In genomic region chr17:10675536-10675935, GRCm38 (mm10) we compare ENCODE assay signal across 17 mouse cellular contexts.
"Had no signal": no experiment of that assay in that cellular context is flagged by ENCODE, and none has a peak within 500 bp of the region (broad histone marks: within the 10 kb centered on the region; RNA-seq: fewer than 3 reads in every experiment).

No protein-coding gene starts in this region.

- H3K9ac ChIP-seq: neural tube, embryonic 12.5 days; neural tube, embryonic 13.5 days; neural tube, embryonic 15.5 days; stomach, embryonic 15.5 days had no signal

- DNase-seq: retina, postnatal 1 day; right cerebral cortex, adult 18-20 months; right cerebral cortex, postnatal 14 days; right cerebral cortex, postnatal 25 days; right cerebral cortex, postnatal 4 days; spleen, adult 18-20 months; thymus, adult 18-20 months; thymus, adult 2 months; thymus, postnatal 14 days; thymus, postnatal 25 days; thymus, postnatal 36 days; thymus, postnatal 4 days had no signal

- H3K36me3 ChIP-seq: neural tube, embryonic 12.5 days; neural tube, embryonic 13.5 days; neural tube, embryonic 15.5 days; stomach, embryonic 15.5 days had no signal

- H3K27ac ChIP-seq: neural tube, embryonic 12.5 days; neural tube, embryonic 13.5 days; neural tube, embryonic 15.5 days; stomach, embryonic 15.5 days; stomach, postnatal 0 days had no signal

- H3K4me1 ChIP-seq: neural tube, embryonic 13.5 days; stomach, embryonic 15.5 days had no signal

- H3K4me3 ChIP-seq: neural tube, embryonic 12.5 days; neural tube, embryonic 13.5 days; neural tube, embryonic 15.5 days; stomach, embryonic 15.5 days had no signal

- H3K9me3 ChIP-seq: neural tube, embryonic 12.5 days; neural tube, embryonic 13.5 days; neural tube, embryonic 15.5 days; stomach, embryonic 15.5 days had no signal

- H3K4me2 ChIP-seq: neural tube, embryonic 12.5 days; neural tube, embryonic 13.5 days; neural tube, embryonic 15.5 days; stomach, embryonic 15.5 days had no signal

- H3K27me3 ChIP-seq: neural tube, embryonic 12.5 days; neural tube, embryonic 13.5 days; neural tube, embryonic 15.5 days; stomach, embryonic 15.5 days had no signal
